Mouse (Mus musculus) adrenal gland, adult 2 months (tissue): Measurements from ENCODE around the gene Olfr1506. TPM values are rescaled to one million over a fixed set of nuclear protein-coding genes. Genes with fewer than 3 reads are reported as not detected.
"Not testable (repeated sequence)": the region's sequence is repeated elsewhere in the genome, so short reads cannot be mapped to it uniquely, and the experiment has no call there.

ENCODE experiments used
- DNase-seq: peaks from one replicate; pipeline ENCODE4 v3.0.0; 2021
- long read RNA-seq: library from polyadenylated mRNA; stranded (forward); transcript quantifications from one replicate; pipeline ENCODE4 v2.0.0, GENCODE M21; 2021
- polyA plus RNA-seq: library from polyadenylated mRNA; depleted of rRNA; stranded (reverse); fragments of >200 nt; gene quantifications from 2 replicates; pipeline ENCODE4 v1.2.3, GENCODE M21; 2012; rRNA removed
- total RNA-seq, 2 experiments: library from RNA; stranded (reverse); gene quantifications; 2 replicates each; pipeline ENCODE4 v1.2.3; 2021

Olfr1506 gene
- not detected for total RNA-seq
- polyA plus RNA-seq, result not detected in 2 replicates
- long read RNA-seq, result 0 reads

DNA sequence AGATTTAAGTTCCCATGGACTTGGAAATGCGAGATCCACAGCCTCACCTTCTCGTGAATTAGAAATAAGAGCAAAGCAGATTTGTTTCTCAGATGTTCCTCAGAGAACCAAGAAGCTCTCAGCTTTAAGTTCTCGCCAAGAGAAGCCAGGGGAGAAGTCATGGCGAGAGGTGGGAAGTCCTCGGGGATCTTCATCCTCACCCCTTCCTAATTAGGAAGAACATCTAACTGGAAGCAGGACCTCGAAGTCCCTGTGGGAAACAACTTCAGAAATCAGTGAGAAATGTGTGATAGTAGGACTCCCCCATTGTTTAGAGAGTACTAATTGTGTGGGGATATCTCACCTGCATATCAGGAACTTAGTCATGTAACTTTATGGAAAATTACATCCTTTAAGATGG lies at the start of gene Olfr1506:
Olfr1506 (minus strand) TSS at position 101 of the 400 bp plus-strand sequence.
- not testable (repeated sequence) for DNase-seq

DNA sequence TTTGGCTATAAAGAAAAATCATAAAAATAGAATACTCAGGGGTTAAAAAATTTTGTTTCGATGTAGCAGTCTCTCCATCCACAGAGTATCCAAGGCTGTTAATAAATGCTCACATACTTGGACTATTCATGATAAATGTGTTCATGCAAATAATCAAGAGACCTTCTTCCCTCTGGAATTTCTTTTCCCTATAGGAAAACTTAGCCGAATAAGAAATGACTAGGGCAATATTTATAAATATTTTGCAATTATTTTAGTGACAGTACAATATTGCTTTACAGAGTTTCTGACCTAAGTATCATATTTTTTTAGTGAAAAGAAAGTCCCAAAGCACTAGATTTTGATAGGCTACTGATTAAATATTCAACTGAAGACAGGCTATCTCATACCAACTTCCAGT lies 46.6 kb upstream of the Olfr1506 start, which contains the start of gene Olfr1271:
Olfr1271 (minus strand) TSS at position 101 of the 400 bp plus-strand sequence.
- DNase-seq, result no peak

DNA sequence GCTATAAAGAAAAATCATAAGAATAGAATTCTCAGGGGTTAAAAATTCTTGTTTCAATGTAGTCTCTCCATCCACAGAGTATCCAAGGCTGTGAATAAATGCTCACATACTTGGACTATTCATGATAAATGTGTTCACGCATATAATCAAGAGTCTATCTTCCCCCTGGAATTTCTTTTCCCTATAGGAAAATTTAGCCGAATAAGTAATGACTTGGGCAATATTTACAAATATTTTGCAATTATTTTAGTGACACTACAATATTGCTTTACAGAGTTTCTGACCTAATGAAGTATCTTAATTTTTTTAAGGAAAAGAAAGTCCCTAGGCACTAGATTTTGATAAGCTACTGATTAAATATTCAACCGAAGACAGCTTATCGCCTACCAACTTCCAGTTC lies 33.2 kb upstream of the Olfr1506 start, which contains the start of gene Olfr142:
Olfr142 (minus strand) TSS at position 101 of the 400 bp plus-strand sequence.
- DNase-seq, result no peak

DNA sequence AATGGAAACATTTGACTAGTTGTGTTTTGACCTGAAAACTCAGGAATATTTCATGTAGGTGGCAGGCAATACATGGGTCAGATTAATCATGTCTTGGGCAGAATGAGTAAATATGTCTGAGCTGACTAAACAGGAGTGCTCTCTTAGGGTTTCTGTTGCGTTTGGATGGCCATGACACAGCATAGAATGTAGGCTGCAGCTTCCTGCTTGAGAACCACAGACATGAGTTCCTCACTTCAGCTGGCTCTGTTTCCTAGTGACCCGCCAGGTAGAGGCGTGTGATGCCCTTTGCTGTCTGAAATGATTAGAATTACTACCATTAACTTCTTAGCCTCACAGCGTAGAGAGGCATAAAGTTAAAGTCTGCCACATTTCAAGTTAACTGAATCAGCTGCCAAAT lies 24.7 kb downstream of the Olfr1506 start:
- not testable (repeated sequence) for DNase-seq

DNA sequence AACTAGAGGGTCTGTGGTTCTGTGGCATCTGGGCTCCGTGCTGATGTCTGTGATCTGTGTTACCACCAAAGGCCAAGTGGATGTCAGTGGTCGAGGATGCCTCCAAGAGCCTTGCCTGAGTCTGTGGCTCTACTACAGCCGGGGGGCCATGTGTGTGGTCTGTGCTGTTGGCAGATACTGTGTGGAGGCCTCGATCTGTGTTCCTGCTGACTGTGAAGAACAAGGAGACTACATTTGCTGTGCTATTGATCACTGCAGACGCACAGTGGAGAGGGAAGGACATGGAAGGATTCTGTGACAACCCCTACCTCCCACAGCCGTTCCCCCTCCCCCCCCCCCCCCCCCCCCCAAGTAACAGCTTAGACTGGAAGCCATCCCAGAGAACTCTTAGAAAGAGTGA lies 29.0 kb downstream of the Olfr1506 start:
- not testable (repeated sequence) for DNase-seq

DNA sequence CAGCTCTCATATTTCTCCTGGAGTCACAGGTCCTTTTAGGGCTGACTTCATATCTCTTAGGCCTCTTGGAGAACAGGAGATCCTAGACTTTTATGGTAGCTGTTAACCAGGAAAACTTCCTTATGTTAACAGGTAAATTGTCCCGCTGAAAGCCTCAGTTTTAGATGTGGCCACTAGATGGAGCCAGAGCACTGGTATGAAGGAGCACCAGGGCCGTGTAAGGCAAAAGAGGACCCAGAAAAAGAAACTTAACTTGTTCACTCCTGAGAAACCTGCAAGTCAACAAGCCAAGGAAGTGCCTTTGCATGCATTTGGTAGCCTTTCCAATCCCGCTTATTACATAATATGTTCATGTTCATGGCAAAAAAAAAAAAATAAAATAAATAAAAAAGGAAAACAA lies 29.5 kb downstream of the Olfr1506 start:
- DNase-seq, result not testable (repeated sequence)

DNA sequence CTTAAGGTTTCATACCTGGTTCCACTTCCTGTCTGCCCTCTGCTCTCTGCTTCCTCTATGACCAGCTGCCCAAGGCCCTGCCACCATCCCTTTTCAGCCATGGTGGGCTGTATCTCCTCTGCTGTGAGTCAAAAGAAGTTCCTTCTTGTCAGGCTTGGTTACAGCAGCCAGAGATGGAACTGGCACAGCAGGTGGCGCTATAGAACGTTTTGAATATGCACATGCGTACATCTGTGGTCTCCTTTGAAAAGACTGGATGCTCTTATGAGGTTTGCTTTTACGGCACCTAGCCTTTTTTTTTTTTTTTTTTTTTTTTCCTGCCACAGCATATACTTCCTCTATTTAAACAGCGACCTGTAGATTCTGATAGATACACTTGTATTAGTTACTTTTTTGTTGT lies 37.2 kb downstream of the Olfr1506 start:
- not testable (repeated sequence) for DNase-seq

DNA sequence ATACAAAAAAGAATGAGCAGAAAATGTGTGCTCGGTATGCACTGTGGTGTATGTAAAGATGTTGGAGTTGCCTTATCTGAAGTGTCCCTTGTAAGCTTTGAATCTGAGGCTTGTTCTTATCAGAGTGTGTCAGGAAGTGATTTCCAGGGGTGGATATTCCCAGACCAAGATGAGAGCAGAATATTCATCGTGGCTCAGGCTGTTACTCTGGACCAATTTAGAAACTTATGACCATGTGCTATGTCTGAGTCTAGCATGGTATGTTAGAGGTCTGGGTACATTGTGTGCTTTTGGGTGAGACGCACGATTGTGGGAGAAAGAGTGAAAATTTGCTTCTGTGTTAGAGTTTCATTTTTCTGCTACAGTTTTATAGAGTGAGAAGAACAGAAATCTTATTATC lies 38.2 kb downstream of the Olfr1506 start:
- not testable (repeated sequence) for DNase-seq

Other genes starting within 250 kb of the Olfr1506 start
- not detected for gene Olfr1261, start 233.3 kb downstream of the Olfr1506 start, total RNA-seq
- not detected in 2 replicates for gene Olfr1261, start 233.3 kb downstream of the Olfr1506 start, polyA plus RNA-seq
- gene Olfr1262, start 224.3 kb downstream of the Olfr1506 start, total RNA-seq, result not detected
- gene Olfr1262, start 224.3 kb downstream of the Olfr1506 start, polyA plus RNA-seq, result not detected in 2 replicates
- gene Olfr1263, start 212.4 kb downstream of the Olfr1506 start, total RNA-seq, result not detected
- gene Olfr1263, start 212.4 kb downstream of the Olfr1506 start, polyA plus RNA-seq, result not detected in 2 replicates
- gene Olfr1264, start 198.9 kb downstream of the Olfr1506 start, total RNA-seq, result not detected
- gene Olfr1264, start 198.9 kb downstream of the Olfr1506 start, polyA plus RNA-seq, result not detected in 2 replicates
- not detected for gene Olfr1265, start 189.2 kb downstream of the Olfr1506 start, total RNA-seq
- not detected in 2 replicates for gene Olfr1265, start 189.2 kb downstream of the Olfr1506 start, polyA plus RNA-seq
- not detected for gene Olfr140, start 160.9 kb downstream of the Olfr1506 start, total RNA-seq
- gene Olfr140, start 160.9 kb downstream of the Olfr1506 start, polyA plus RNA-seq, result not detected in 2 replicates
- not detected for gene Olfr1269, start 103.1 kb downstream of the Olfr1506 start, total RNA-seq
- gene Olfr1269, start 103.1 kb downstream of the Olfr1506 start, polyA plus RNA-seq, result not detected in 2 replicates
- gene Olfr32, start 82.2 kb downstream of the Olfr1506 start, total RNA-seq, result not detected
- gene Olfr32, start 82.2 kb downstream of the Olfr1506 start, polyA plus RNA-seq, result not detected in 2 replicates
- gene Olfr1270, start 71.4 kb downstream of the Olfr1506 start, total RNA-seq, result not detected
- not detected in 2 replicates for gene Olfr1270, start 71.4 kb downstream of the Olfr1506 start, polyA plus RNA-seq
- not detected for gene Olfr142, start 33.1 kb upstream of the Olfr1506 start, total RNA-seq
- not detected in 2 replicates for gene Olfr142, start 33.1 kb upstream of the Olfr1506 start, polyA plus RNA-seq
- not detected for gene Olfr1271, start 46.5 kb upstream of the Olfr1506 start, total RNA-seq
- gene Olfr1271, start 46.5 kb upstream of the Olfr1506 start, polyA plus RNA-seq, result not detected in 2 replicates
- not detected for gene Olfr1272, start 68.3 kb upstream of the Olfr1506 start, total RNA-seq
- gene Olfr1272, start 68.3 kb upstream of the Olfr1506 start, polyA plus RNA-seq, result not detected in 2 replicates
- gene Gm13769, start 97.7 kb upstream of the Olfr1506 start, total RNA-seq, result under 1 TPM in 1 of 2 experiments, not detected in 1; 0.12 TPM
- not detected in 2 replicates for gene Gm13769, start 97.7 kb upstream of the Olfr1506 start, polyA plus RNA-seq
- gene Olfr1274-ps, start 174.2 kb upstream of the Olfr1506 start, total RNA-seq, result not detected
- not detected in 2 replicates for gene Olfr1274-ps, start 174.2 kb upstream of the Olfr1506 start, polyA plus RNA-seq